In genomic region chr1:191170444-191170843, GRCm38 (mm10) we compare ENCODE assay signal across 33 mouse cellular contexts. TPM values are rescaled to one million over a fixed set of nuclear protein-coding genes. Genes with fewer than 3 reads are reported as not detected.
"Had no signal": no experiment of that assay in that cellular context is flagged by ENCODE, and none has a peak within 500 bp of the region (broad histone marks: within the 10 kb centered on the region; RNA-seq: fewer than 3 reads in every experiment).

No protein-coding gene starts in this region.

- H3K36me3 ChIP-seq: hindbrain, embryonic 13.5 days; hindbrain, embryonic 15.5 days; limb, embryonic 10.5 days; limb, embryonic 12.5 days had no signal

- H3K27me3 ChIP-seq: heart, embryonic 13.5 days; heart, embryonic 15.5 days; hindbrain, embryonic 13.5 days; hindbrain, embryonic 15.5 days had no signal

- H3K27ac ChIP-seq: heart, adult 2 months; heart, embryonic 13.5 days; heart, embryonic 15.5 days; hindbrain, embryonic 13.5 days; hindbrain, embryonic 15.5 days; hindbrain, postnatal 0 days; layer of hippocampus, adult 2 months; left cerebral cortex, adult 2 months; limb, embryonic 10.5 days; limb, embryonic 12.5 days had no signal

- H3K9ac ChIP-seq: heart, embryonic 13.5 days; heart, embryonic 15.5 days; hindbrain, embryonic 13.5 days; hindbrain, embryonic 15.5 days; limb, embryonic 12.5 days had no signal

- H3K4me1 ChIP-seq: heart, embryonic 13.5 days; heart, embryonic 15.5 days; hindbrain, embryonic 15.5 days; limb, embryonic 12.5 days had no signal

- H3K9me3 ChIP-seq: heart, embryonic 13.5 days; heart, embryonic 15.5 days; hindbrain, embryonic 13.5 days; hindbrain, embryonic 15.5 days; limb, embryonic 10.5 days; limb, embryonic 12.5 days had no signal

- H3K4me3 ChIP-seq: heart, adult 2 months; heart, embryonic 13.5 days; heart, embryonic 15.5 days; hindbrain, embryonic 13.5 days; hindbrain, embryonic 15.5 days; layer of hippocampus, adult 2 months; left cerebral cortex, adult 2 months; limb, embryonic 10.5 days; limb, embryonic 12.5 days had no signal

- DNase-seq: gastrocnemius, postnatal 14 days; gastrocnemius, postnatal 36 days; heart, adult 2 months; heart, postnatal 14 days; heart, postnatal 36 days; kidney, adult 18-20 months; kidney, adult 8-10 months; kidney, postnatal 10 days; kidney, postnatal 25 days; kidney, postnatal 4 days had no signal

- H3K4me2 ChIP-seq: heart, embryonic 11.5 days; heart, embryonic 13.5 days; heart, embryonic 15.5 days; hindbrain, embryonic 13.5 days; hindbrain, embryonic 15.5 days; limb, embryonic 12.5 days; liver, embryonic 11.5 days had no signal

- ATAC-seq: hindbrain, postnatal 0 days had no signal

RNA-seq across cellular contexts. Expression of gene Fam71a, which starts 5.8 kb away (rescaled TPM):
- total RNA-seq: gastrocnemius, adult 18-20 months; gastrocnemius, adult 8-10 months; gastrocnemius, postnatal 14 days; gastrocnemius, postnatal 36 days; heart, adult 2 months; heart, postnatal 14 days; heart, postnatal 36 days; hindbrain, postnatal 0 days; layer of hippocampus, adult 2 months; layer of hippocampus, postnatal 10 days; layer of hippocampus, postnatal 25 days; left cerebral cortex, adult 2 months; left cerebral cortex, postnatal 14 days; left cerebral cortex, postnatal 36 days had no signal
- polyA plus RNA-seq: heart, adult 2 months; heart, embryonic 11.5 days; heart, embryonic 13.5 days; heart, embryonic 15.5 days; heart, postnatal 0 days; hindbrain, embryonic 11.5 days; hindbrain, embryonic 13.5 days; hindbrain, embryonic 15.5 days; hindbrain, postnatal 0 days; intestine, embryonic 14.5 days; kidney, embryonic 14.5 days; kidney, embryonic 16.5 days; limb, embryonic 10.5 days; limb, embryonic 12.5 days; limb, embryonic 14.5 days; liver, embryonic 11.5 days had no signal
